30 mouse cellular contexts compared by ENCODE assay signal in genomic region chr2:65538436-65538835, GRCm38 (mm10). TPM values are rescaled to one million over a fixed set of nuclear protein-coding genes. Genes with fewer than 3 reads are reported as not detected.
A peak's percentile ranks its signal among the peaks of the same experiment; 100 is the strongest.
DNase-seq lines count a peak whose midpoint lies in the region; ATAC-seq and TF ChIP-seq lines count a peak whose summit lies in the region.
"Had no signal": no experiment of that assay in that cellular context is flagged by ENCODE, and none has a peak within 500 bp of the region (broad histone marks: within the 10 kb centered on the region; RNA-seq: fewer than 3 reads in every experiment).

No protein-coding gene starts in this region.

- H3K9me3 ChIP-seq in heart, embryonic 13.5 days: no peaks in the 10 kb centered on the region
- no peaks in the 10 kb centered on the region for H3K9me3 ChIP-seq in heart, embryonic 10.5 days
- H3K9me3 ChIP-seq in neural tube, embryonic 15.5 days (replicated peaks): no peaks in the 10 kb centered on the region
- no peaks in the 10 kb centered on the region for H3K9me3 ChIP-seq in midbrain, embryonic 13.5 days
- H3K9me3 ChIP-seq: embryonic facial prominence, embryonic 10.5 days; embryonic facial prominence, embryonic 13.5 days; forebrain, embryonic 12.5 days; forebrain, embryonic 15.5 days; hindbrain, embryonic 12.5 days; hindbrain, embryonic 15.5 days had no signal

- H3K27ac ChIP-seq in heart, embryonic 13.5 days (replicated peaks): no peak overlapping the region
- no peak overlapping the region for H3K27ac ChIP-seq in heart, embryonic 10.5 days
- no peak overlapping the region for H3K27ac ChIP-seq in layer of hippocampus, adult 2 months
- H3K27ac ChIP-seq in neural tube, embryonic 15.5 days (replicated peaks): no peak overlapping the region
- no peak overlapping the region for H3K27ac ChIP-seq in midbrain, embryonic 13.5 days
- H3K27ac ChIP-seq: embryonic facial prominence, embryonic 10.5 days; embryonic facial prominence, embryonic 13.5 days; forebrain, embryonic 12.5 days; forebrain, embryonic 15.5 days; gastrocnemius, adult 2 months; hindbrain, embryonic 12.5 days; hindbrain, embryonic 15.5 days had no signal

- 62% methylated on average over 5 of the region's 5 CpGs for WGBS in heart, embryonic 13.5 days
- WGBS in heart, embryonic 10.5 days: 66% methylated on average over 5 of the region's 5 CpGs
- WGBS in neural tube, embryonic 15.5 days: 51% methylated on average over 5 of the region's 5 CpGs
- WGBS in midbrain, embryonic 13.5 days: 65% methylated on average over 5 of the region's 5 CpGs

- peak overlapping the region; percentile 37; the same call in 1 of the 2 replicates for H3K4me2 ChIP-seq in heart, embryonic 13.5 days
- no peak overlapping the region for H3K4me2 ChIP-seq in neural tube, embryonic 15.5 days
- no peak overlapping the region for H3K4me2 ChIP-seq in midbrain, embryonic 13.5 days (replicated peaks)
- H3K4me2 ChIP-seq: embryonic facial prominence, embryonic 13.5 days; forebrain, embryonic 12.5 days; forebrain, embryonic 15.5 days; hindbrain, embryonic 12.5 days; hindbrain, embryonic 15.5 days had no signal

- ATAC-seq in heart, embryonic 13.5 days (ENCODE audit: extremely low read depth, insufficient number of reproducible peaks, low FRiP score, low TSS enrichment): no peak
- peak; percentile 23; the same call in 1 of the 2 replicates for ATAC-seq in neural tube, embryonic 15.5 days (ENCODE audit: low FRiP score)
- no peak for ATAC-seq in midbrain, embryonic 13.5 days
- ATAC-seq: CD4-positive, CD25-positive, alpha-beta regulatory T cell, adult 4 months; forebrain, embryonic 15.5 days had no signal

- DNase-seq in heart, embryonic 10.5 days (ENCODE audit: low spot score): no peak
- DNase-seq in layer of hippocampus, adult 2 months (ENCODE audit: low spot score in 2 of 2): peak; percentile 28 to 32
- no peak for DNase-seq in layer of hippocampus, postnatal 14 days (ENCODE audit: low spot score in 2 of 2)
- DNase-seq in neural tube, embryonic 10.5 days (ENCODE audit: extremely low spot score, low spot score): no peak
- DNase-seq in telencephalon, adult 2 months (ENCODE audit: low read depth, low spot score): peak; percentile 13
- DNase-seq: adrenal gland, adult 2 months; adrenal gland, postnatal 14 days; cerebellum, adult 11-12 months; cerebellum, adult 8-10 months; cerebellum, postnatal 10 days; cerebellum, postnatal 36 days; embryo, embryonic 11 days; gastrocnemius, adult 2 months; gastrocnemius, postnatal 14 days; heart, adult 11 months; heart, postnatal 14 days had no signal

- no peaks in the 10 kb centered on the region for H3K36me3 ChIP-seq in heart, embryonic 13.5 days
- no peaks in the 10 kb centered on the region for H3K36me3 ChIP-seq in heart, embryonic 10.5 days
- H3K36me3 ChIP-seq in neural tube, embryonic 15.5 days: peaks cover 9% of the 10 kb centered on the region; the same call in 1 of the 2 replicates
- H3K36me3 ChIP-seq in midbrain, embryonic 13.5 days: peaks cover 8% of the 10 kb centered on the region
- H3K36me3 ChIP-seq: embryonic facial prominence, embryonic 10.5 days; embryonic facial prominence, embryonic 13.5 days; forebrain, embryonic 12.5 days had no signal

- no peak overlapping the region for H3K4me3 ChIP-seq in heart, embryonic 13.5 days
- no peak overlapping the region for H3K4me3 ChIP-seq in heart, embryonic 10.5 days
- no peak overlapping the region for H3K4me3 ChIP-seq in layer of hippocampus, adult 2 months
- H3K4me3 ChIP-seq in neural tube, embryonic 15.5 days (replicated peaks): no peak overlapping the region
- H3K4me3 ChIP-seq in midbrain, embryonic 13.5 days (replicated peaks): no peak overlapping the region
- H3K4me3 ChIP-seq: embryonic facial prominence, embryonic 10.5 days; embryonic facial prominence, embryonic 13.5 days; erythroblast, embryonic 14.5 days; forebrain, embryonic 12.5 days; forebrain, embryonic 15.5 days; gastrocnemius, adult 2 months; hindbrain, embryonic 12.5 days; hindbrain, embryonic 15.5 days had no signal

- H3K9ac ChIP-seq in heart, embryonic 13.5 days: no peak overlapping the region
- H3K9ac ChIP-seq in neural tube, embryonic 15.5 days (replicated peaks): no peak overlapping the region
- no peak overlapping the region for H3K9ac ChIP-seq in midbrain, embryonic 13.5 days (replicated peaks)
- H3K9ac ChIP-seq: embryonic facial prominence, embryonic 13.5 days; forebrain, embryonic 12.5 days; forebrain, embryonic 15.5 days; hindbrain, embryonic 12.5 days; hindbrain, embryonic 15.5 days had no signal

- TF ChIP-seq CTCF in layer of hippocampus, adult 2 months (conservative IDR thresholded peaks at IDR 0.05): no peak

- H3K27me3 ChIP-seq in heart, embryonic 13.5 days (replicated peaks): no peaks in the 10 kb centered on the region
- H3K27me3 ChIP-seq in heart, embryonic 10.5 days (ENCODE audit: insufficient read depth, poor library complexity, severe bottlenecking): no peaks in the 10 kb centered on the region
- no peaks in the 10 kb centered on the region for H3K27me3 ChIP-seq in neural tube, embryonic 15.5 days (replicated peaks)
- no peaks in the 10 kb centered on the region for H3K27me3 ChIP-seq in midbrain, embryonic 13.5 days
- H3K27me3 ChIP-seq: embryonic facial prominence, embryonic 13.5 days; forebrain, embryonic 12.5 days; forebrain, embryonic 15.5 days; hindbrain, embryonic 12.5 days; hindbrain, embryonic 15.5 days had no signal

- H3K4me1 ChIP-seq in heart, embryonic 13.5 days: peaks cover 22% of the 10 kb centered on the region
- 0 out of 2 replicates have a peak, but pooled peaks cover 7% of the 10 kb centered on the region for H3K4me1 ChIP-seq in heart, embryonic 10.5 days
- peaks cover 17% of the 10 kb centered on the region for H3K4me1 ChIP-seq in neural tube, embryonic 15.5 days
- peaks cover 37% of the 10 kb centered on the region for H3K4me1 ChIP-seq in midbrain, embryonic 13.5 days (replicated peaks)
- H3K4me1 ChIP-seq: embryonic facial prominence, embryonic 13.5 days had no signal

RNA-seq across cellular contexts. Expression of gene Scn3a, which starts 29.0 kb away (rescaled TPM):
- 0.13 and 0.80 TPM in 2 replicates for polyA plus RNA-seq in heart, embryonic 13.5 days (2015; fragmentation: Nextera tagmentation; extraction: Ambion mirVana)
- polyA plus RNA-seq in heart, embryonic 10.5 days (2016; fragmentation: Nextera tagmentation; extraction: Ambion mirVana): 0.17 and 0.46 TPM in 2 replicates
- 10 to 100 TPM; 39.2 to 39.5 TPM for total RNA-seq in layer of hippocampus, adult 2 months (2021)
- 10 to 100 TPM; 39.7 to 43.6 TPM for total RNA-seq in layer of hippocampus, postnatal 14 days (2021)
- polyA plus RNA-seq in neural tube, embryonic 15.5 days (2015; fragmentation: Nextera tagmentation; extraction: Ambion mirVana): 35.2 and 42.8 TPM in 2 replicates
- polyA plus RNA-seq in midbrain, embryonic 13.5 days (2015; fragmentation: Nextera tagmentation; extraction: Ambion mirVana): 63.2 and 69.1 TPM in 2 replicates
- total RNA-seq: hematopoietic stem cell, adult 5-6 weeks; MEL had no signal
- polyA plus RNA-seq: C2C12; erythroblast, embryonic 14.5 days had no signal

Comparison
In these comparisons a context has a peak if more than half of its experiments do, and no peak if none do; other contexts are left out.
1. DNase-seq: peak in layer of hippocampus, adult 2 months (2 of 2) and telencephalon, adult 2 months (single experiment); none in heart, embryonic 10.5 days (single experiment), layer of hippocampus, postnatal 14 days (0 of 2) and neural tube, embryonic 10.5 days (single experiment).
2. RNA of gene Scn3a, which starts 29.0 kb away (polyA plus RNA-seq): 63.2 to 69.1 TPM in midbrain, embryonic 13.5 days and 35.2 to 42.8 TPM in neural tube, embryonic 15.5 days; 0.13 to 0.80 TPM in heart, embryonic 13.5 days and 0.17 to 0.46 TPM in heart, embryonic 10.5 days; every median in the first group is over 10 times any median in the second.